Mouse (Mus musculus): Measurements from ENCODE around the gene Snx9. TPM values are rescaled to one million over a fixed set of nuclear protein-coding genes. Genes with fewer than 3 reads are reported as not detected.

The Snx9 gene
- polyA plus RNA-seq, 1 experiment from 2014 or later: 98.4 TPM

GRCm38 (mm10) chr17:5969246-5969645 lies 128.1 kb downstream of the Snx9 start:
- in situ Hi-C loops (cut with MboI; ENCODE audit: low pct_unique_long_range_greater_than_20kb): no loop called here
- TF ChIP-seq CTCF (IDR thresholded peaks at IDR 0.05): no peak
- no peaks in the 10 kb centered on the region for H3K27me3 ChIP-seq
- POLR2A ChIA-PET: no interaction called here
- CTCF ChIA-PET: interaction anchor here (1.1 to 1.6 kb wide), 2 partner anchors 9 to 28 kb away, joined by 3 read pairs; no protein-coding TSS in a partner anchor
- ATAC-seq (no peak), DNase-seq (ENCODE audit: low read depth, low spot score) (no peak)

GRCm38 (mm10) chr17:5970298-5970821 lies 129.2 kb downstream of the Snx9 start:
- ChIA-PET CTCF (interaction anchor here (1.0 to 1.6 kb wide), 2 partner anchors 12 to 30 kb away, joined by 3 to 4 read pairs; partner anchors contain the start of gene Synj2), POLR2A (no interaction called here)
- DNase-seq (ENCODE audit: low read depth, low spot score): no peak
- no peaks in the 10 kb centered on the region for H3K27me3 ChIP-seq
- no peak for TF ChIP-seq CTCF (IDR thresholded peaks at IDR 0.05)
- ATAC-seq: no peak
- in situ Hi-C loops (cut with MboI; ENCODE audit: low pct_unique_long_range_greater_than_20kb): no loop called here

GRCm38 (mm10) chr17:5973536-5973935 lies 132.4 kb downstream of the Snx9 start:
- TF ChIP-seq CTCF (IDR thresholded peaks at IDR 0.05): no peak
- DNase-seq (ENCODE audit: low read depth, low spot score) (no peak), ATAC-seq (no peak)
- POLR2A ChIA-PET: interaction anchor here (0.7 to 1.2 kb wide), 2 partner anchors 13 to 50 kb away, joined by 4 to 5 read pairs; no protein-coding TSS in a partner anchor
- CTCF ChIA-PET: interaction anchor here (1.1 kb wide), 1 partner anchor 8 kb away, joined by 4 read pairs; no protein-coding TSS in a partner anchor
- in situ Hi-C loops (cut with MboI; ENCODE audit: low pct_unique_long_range_greater_than_20kb): no loop called here
- H3K27me3 ChIP-seq: no peaks in the 10 kb centered on the region

- H3K27me3 ChIP-seq: no peaks in the 10 kb centered on the region
- ATAC-seq (no peak), DNase-seq (ENCODE audit: low read depth, low spot score) (no peak)
- CTCF ChIA-PET: interaction anchor here (0.8 kb wide), 1 partner anchor 8 kb away, joined by 3 read pairs; no protein-coding TSS in a partner anchor
- TF ChIP-seq CTCF (IDR thresholded peaks at IDR 0.05): no peak
- POLR2A ChIA-PET: no interaction called here
- in situ Hi-C loops (cut with MboI; ENCODE audit: low pct_unique_long_range_greater_than_20kb): no loop called here
Observed at GRCm38 (mm10) chr17:5975099-5975977, 134.2 kb downstream of the Snx9 start.

GRCm38 (mm10) chr17:5976221-5977055 lies 135.3 kb downstream of the Snx9 start:
- POLR2A ChIA-PET: no interaction called here
- in situ Hi-C loops (cut with MboI; ENCODE audit: low pct_unique_long_range_greater_than_20kb): no loop called here
- CTCF ChIA-PET: no interaction called here
- ATAC-seq (no peak), DNase-seq (ENCODE audit: low read depth, low spot score) (no peak)
- H3K27me3 ChIP-seq: no peaks in the 10 kb centered on the region
- no peak for TF ChIP-seq CTCF (IDR thresholded peaks at IDR 0.05)

GRCm38 (mm10) chr17:5977056-5977920 lies 136.2 kb downstream of the Snx9 start:
- in situ Hi-C loops (cut with MboI; ENCODE audit: low pct_unique_long_range_greater_than_20kb): no loop called here
- no peak for TF ChIP-seq CTCF (IDR thresholded peaks at IDR 0.05)
- DNase-seq (ENCODE audit: low read depth, low spot score) (no peak), ATAC-seq (no peak)
- POLR2A ChIA-PET: no interaction called here
- CTCF ChIA-PET: no interaction called here
- H3K27me3 ChIP-seq: no peaks in the 10 kb centered on the region

GRCm38 (mm10) chr17:5977921-5978504 lies 136.9 kb downstream of the Snx9 start:
- in situ Hi-C loops (cut with MboI; ENCODE audit: low pct_unique_long_range_greater_than_20kb): no loop called here
- ATAC-seq: no peak
- H3K27me3 ChIP-seq: no peaks in the 10 kb centered on the region
- POLR2A ChIA-PET: no interaction called here
- no peak for TF ChIP-seq CTCF (IDR thresholded peaks at IDR 0.05)
- CTCF ChIA-PET: interaction anchor here (0.8 to 1.4 kb wide), 3 partner anchors 10 to 150 kb away, joined by 3 read pairs; partner anchors contain the start of gene Synj2
- no peak for DNase-seq (ENCODE audit: low read depth, low spot score)

GRCm38 (mm10) chr17:5978505-5979077 lies 137.5 kb downstream of the Snx9 start:
- CTCF ChIA-PET: interaction anchor here (0.8 to 1.4 kb wide), 3 partner anchors 10 to 150 kb away, joined by 3 read pairs; partner anchors contain the start of gene Synj2
- ATAC-seq: peak; percentile 52
- in situ Hi-C loops (cut with MboI; ENCODE audit: low pct_unique_long_range_greater_than_20kb): no loop called here

GRCm38 (mm10) chr17:5980860-5981259 lies 139.7 kb downstream of the Snx9 start:
- ChIA-PET POLR2A (no interaction called here), CTCF (interaction anchor here (0.8 to 1.4 kb wide), 3 partner anchors 8 to 43 kb away, joined by 3 to 4 read pairs (median 3); no protein-coding TSS in a partner anchor)
- H3K27me3 ChIP-seq: no peaks in the 10 kb centered on the region
- no peak for TF ChIP-seq CTCF (IDR thresholded peaks at IDR 0.05)
- in situ Hi-C loops (cut with MboI; ENCODE audit: low pct_unique_long_range_greater_than_20kb): no loop called here
- DNase-seq (ENCODE audit: low read depth, low spot score) (no peak), ATAC-seq (no peak)

More at GRCm38 (mm10) chr17:5978505-5979077, 137.5 kb downstream of the Snx9 start:
- no peak for DNase-seq (ENCODE audit: low read depth, low spot score)
- POLR2A ChIA-PET: interaction anchor here (0.6 kb wide), 2 partner anchors 15 to 29 kb away, joined by 3 read pairs; no protein-coding TSS in a partner anchor
- no peaks in the 10 kb centered on the region for H3K27me3 ChIP-seq
- TF ChIP-seq CTCF (IDR thresholded peaks at IDR 0.05): no peak

Other genes starting within 250 kb of the Snx9 start
- 6.0 TPM for gene Synj2, start 100.0 kb downstream of the Snx9 start, polyA plus RNA-seq (2021)
- 7.0 TPM for gene Serac1, start 238.4 kb downstream of the Snx9 start, polyA plus RNA-seq (2021)
- 84.7 TPM for gene Gtf2h5, start 238.5 kb downstream of the Snx9 start, polyA plus RNA-seq (2021)

All from Patski (cell line).